In genomic region chr17:88303991-88304390, GRCm38 (mm10) we compare ENCODE assay signal across 9 mouse cellular contexts.
DNase-seq lines count a peak whose midpoint lies in the region; ATAC-seq and TF ChIP-seq lines count a peak whose summit lies in the region.
"Had no signal": no experiment of that assay in that cellular context is flagged by ENCODE, and none has a peak within 500 bp of the region (broad histone marks: within the 10 kb centered on the region; RNA-seq: fewer than 3 reads in every experiment).

No protein-coding gene starts in this region.

- no peaks in the 10 kb centered on the region for H3K27me3 ChIP-seq in lung, postnatal 0 days (replicated peaks; ENCODE audit: insufficient read depth, low read length)
- no peaks in the 10 kb centered on the region for H3K27me3 ChIP-seq in hindbrain, embryonic 11.5 days (ENCODE audit: control insufficient read depth, insufficient read depth, low read length)

- H3K4me3 ChIP-seq in lung, postnatal 0 days (ENCODE audit: low read depth, low read length) = no peak overlapping the region
- no peak overlapping the region for H3K4me3 ChIP-seq in hindbrain, embryonic 11.5 days (ENCODE audit: low read depth, low read length)

- no peaks in the 10 kb centered on the region for H3K4me1 ChIP-seq in lung, postnatal 0 days (ENCODE audit: insufficient read depth, low read depth, low read length)
- no peaks in the 10 kb centered on the region for H3K4me1 ChIP-seq in hindbrain, embryonic 11.5 days (replicated peaks; ENCODE audit: control insufficient read depth, insufficient read depth, low read length)

- H3K9me3 ChIP-seq in lung, postnatal 0 days (ENCODE audit: low read length) = no peaks in the 10 kb centered on the region
- H3K9me3 ChIP-seq in hindbrain, embryonic 11.5 days (ENCODE audit: control insufficient read depth, low read length) = no peaks in the 10 kb centered on the region

- no peaks in the 10 kb centered on the region for H3K36me3 ChIP-seq in lung, postnatal 0 days (ENCODE audit: insufficient read depth, low read length)
- H3K36me3 ChIP-seq in hindbrain, embryonic 11.5 days (ENCODE audit: control insufficient read depth, insufficient read depth, low read length) = no peaks in the 10 kb centered on the region

- TF ChIP-seq EP300 in lung, postnatal 0 days (IDR thresholded peaks at IDR 0.05) = no peak

- DNase-seq in CD4-positive, CD25-positive, alpha-beta regulatory T cell, adult 2 months (ENCODE audit: low read depth, low spot score) = peak; percentile 40
- peak; percentile 42 for DNase-seq in retina, postnatal 1 day
- no peak for DNase-seq in retina, embryonic 14.5 days (ENCODE audit: low spot score)
- DNase-seq in lung, postnatal 0 days (ENCODE audit: low spot score) = peak; percentile 59
- no peak for DNase-seq in layer of hippocampus, postnatal 25 days (ENCODE audit: extremely low spot score in 1 of 2, low spot score in 1 of 2)
- DNase-seq in hindbrain, embryonic 11.5 days (ENCODE audit: low spot score) = no peak

- no peak overlapping the region for H3K4me2 ChIP-seq in lung, postnatal 0 days (replicated peaks; ENCODE audit: low read depth, low read length)
- H3K4me2 ChIP-seq in hindbrain, embryonic 11.5 days (replicated peaks; ENCODE audit: low read depth, low read length) = no peak overlapping the region

- peak; percentile 76 for TF ChIP-seq CTCF in lung, postnatal 0 days (IDR thresholded peaks at IDR 0.05)

- no peak for ATAC-seq in CD4-positive, CD25-positive, alpha-beta regulatory T cell, adult 4 months
- peak; percentile 30; the same call in 1 of the 2 replicates for ATAC-seq in granulocyte monocyte progenitor cell, adult 5-6 weeks (replicated peaks; ENCODE audit: poor library complexity, severe bottlenecking)
- peak; percentile 68 for ATAC-seq in lung, postnatal 0 days
- no peak for ATAC-seq in hindbrain, embryonic 11.5 days (ENCODE audit: low FRiP score)

- no peak overlapping the region for H3K27ac ChIP-seq in lung, postnatal 0 days (ENCODE audit: low read length)
- no peak overlapping the region for H3K27ac ChIP-seq in hindbrain, embryonic 11.5 days (ENCODE audit: low read depth, low read length)
- H3K27ac ChIP-seq: macrophage had no signal

- WGBS in lung, postnatal 0 days = 57% methylated on average over 2 of the region's 2 CpGs
- 76% methylated on average over 2 of the region's 2 CpGs for whole genome bisulfite sequencing in hindbrain, embryonic 11.5 days

- H3K9ac ChIP-seq in lung, postnatal 0 days (replicated peaks; ENCODE audit: low read depth) = no peak overlapping the region
- H3K9ac ChIP-seq in hindbrain, embryonic 11.5 days (ENCODE audit: low read depth, low read length) = no peak overlapping the region

Comparison
In these comparisons a context has a peak if more than half of its experiments do, and no peak if none do; other contexts are left out.
1. DNase-seq: peak in CD4-positive, CD25-positive, alpha-beta regulatory T cell, adult 2 months (single experiment), retina, postnatal 1 day (single experiment) and lung, postnatal 0 days (single experiment); none in retina, embryonic 14.5 days (single experiment), layer of hippocampus, postnatal 25 days (0 of 2) and hindbrain, embryonic 11.5 days (single experiment).
2. ATAC-seq: peak in granulocyte monocyte progenitor cell, adult 5-6 weeks (single experiment) and lung, postnatal 0 days (single experiment); none in CD4-positive, CD25-positive, alpha-beta regulatory T cell, adult 4 months (single experiment) and hindbrain, embryonic 11.5 days (single experiment).